Mouse (Mus musculus) MEL (cell line): ENCODE results near the gene Gm7145.
"Not testable (repeated sequence)": the region's sequence is repeated elsewhere in the genome, so short reads cannot be mapped to it uniquely, and the experiment has no call there.

ENCODE experiments used
- CHD2 ChIP-seq: IDR thresholded peaks from 2 replicates; pipeline ENCODE4 v1.6.1; 2011; ENCODE audit warnings: low read length, improper control_type of control experiment
- CTCF ChIP-seq, 3 experiments: IDR thresholded peaks in 2 of 3; conservative IDR thresholded peaks in 1 of 3; 2 replicates each; pipeline ENCODE4 v1.5.1; 2011 to 2012; ENCODE audit warnings: low read length in 3 of 3, low read depth in 2 of 3, mild to moderate bottlenecking in 2 of 3, improper control_type of control experiment in 1 of 3, inconsistent platforms in 1 of 3, mixed read lengths in 1 of 3, moderate library complexity in 1 of 3; ENCODE audit not compliant: control insufficient read depth in 1 of 3, insufficient read depth in 1 of 3, poor library complexity in 1 of 3, severe bottlenecking in 1 of 3
- GATA1 ChIP-seq: IDR thresholded peaks from 2 replicates; pipeline ENCODE4 v1.6.1; 2011; ENCODE audit warnings: low read depth, low read length, improper control_type of control experiment
- MXI1 ChIP-seq: IDR thresholded peaks from 2 replicates; pipeline ENCODE4 v1.6.1; 2011; ENCODE audit warnings: mild to moderate bottlenecking, low read depth, low read length, improper control_type of control experiment
- POLR2A ChIP-seq, 2 experiments: IDR thresholded peaks; 2 replicates each; pipeline ENCODE4 v1.6.1; 2011 to 2012; ENCODE audit warnings: low read length in 2 of 2, mild to moderate bottlenecking in 2 of 2, control low read depth in 1 of 2, improper control_type of control experiment in 1 of 2, low read depth in 1 of 2, moderate library complexity in 1 of 2; ENCODE audit not compliant: control insufficient read depth in 1 of 2, insufficient read depth in 1 of 2, poor library complexity in 1 of 2
- POLR2AphosphoS2 ChIP-seq: IDR thresholded peaks from 2 replicates; pipeline ENCODE4 v1.6.1; 2011; ENCODE audit warnings: low read length, improper control_type of control experiment
- TAL1 ChIP-seq: IDR thresholded peaks from 2 replicates; pipeline ENCODE4 v1.6.1; 2012; ENCODE audit warnings: mild to moderate bottlenecking, inconsistent platforms, low read length, moderate library complexity, mixed read lengths
- USF1 ChIP-seq: IDR thresholded peaks from 2 replicates; pipeline ENCODE4 v1.6.1; 2014; ENCODE audit warnings: low read depth, mild to moderate bottlenecking, inconsistent platforms, low read length, improper control_type of control experiment, moderate library complexity

DNA sequence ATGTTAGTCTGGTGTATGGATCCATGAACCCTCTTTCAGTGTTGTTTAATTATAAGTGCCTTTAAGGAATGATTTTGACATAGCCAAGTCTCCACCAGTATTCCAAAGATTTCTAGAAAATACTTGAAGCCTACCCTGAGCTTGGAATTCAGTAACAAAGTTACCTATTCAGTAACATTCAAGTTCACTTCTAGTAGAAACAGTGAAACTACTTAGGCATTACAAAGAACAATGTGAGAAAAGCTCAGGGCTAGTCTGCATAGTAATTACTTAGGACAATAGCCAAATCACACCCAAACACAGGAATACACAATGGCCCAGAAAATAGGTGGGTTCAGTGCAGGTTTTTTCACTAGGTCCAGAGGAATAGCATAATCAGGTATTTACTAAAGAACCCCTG, 38.1 kb downstream of the Gm7145 start:
- not testable (repeated sequence) for TF ChIP-seq MXI1; POLR2A (IDR thresholded peaks at IDR 0.05; ENCODE audit: control insufficient read depth in 1 of 2, insufficient read depth in 1 of 2, low read depth in 1 of 2, low read length in 2 of 2, poor library complexity in 1 of 2); POLR2AphosphoS2; TAL1; GATA1; CHD2; CTCF (IDR thresholded peaks at IDR 0.05 in 2 of 3, conservative IDR thresholded peaks at IDR 0.05 in 1 of 3; ENCODE audit: control insufficient read depth in 1 of 3, insufficient read depth in 1 of 3, low read depth in 2 of 3, low read length in 3 of 3, poor library complexity in 1 of 3, severe bottlenecking in 1 of 3); USF1
